Mouse (Mus musculus) embryo, embryonic 10 days (tissue): ENCODE measurements around the gene Slc6a20b.
A peak's percentile ranks its signal among the peaks of the same experiment; 100 is the strongest.
"Not testable (repeated sequence)": the region's sequence is repeated elsewhere in the genome, so short reads cannot be mapped to it uniquely, and the experiment has no call there.

Source experiments
- DNase-seq: peaks from one replicate; pipeline ENCODE4 v3.0.0-alpha.2; 2015; ENCODE audit warnings: low spot score

Gene Slc6a20b

DNA sequence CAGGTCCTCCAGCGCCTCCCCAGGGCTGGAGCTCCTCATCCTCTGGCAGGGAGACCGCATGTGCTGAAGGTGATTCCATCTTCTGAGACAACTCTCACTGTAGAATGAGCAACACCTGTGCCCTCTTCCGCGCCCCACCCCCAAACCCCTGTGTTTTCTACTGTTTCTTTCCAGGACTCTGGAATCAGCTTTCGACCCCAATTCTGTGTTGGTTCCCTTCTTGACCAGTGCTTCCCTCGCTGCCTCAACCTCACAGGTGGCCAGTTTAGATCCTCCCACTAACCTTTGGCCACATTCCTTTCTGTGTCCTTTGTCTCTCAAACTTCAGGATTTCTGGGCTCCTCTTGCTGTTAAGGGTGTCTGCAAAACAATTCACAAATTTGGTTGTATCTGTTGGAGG, at the start of gene Slc6a20b:
Gene Slc6a20b (minus strand): TSS at position 285 of the 400 bp plus-strand sequence.
- no peak for DNase-seq

DNA sequence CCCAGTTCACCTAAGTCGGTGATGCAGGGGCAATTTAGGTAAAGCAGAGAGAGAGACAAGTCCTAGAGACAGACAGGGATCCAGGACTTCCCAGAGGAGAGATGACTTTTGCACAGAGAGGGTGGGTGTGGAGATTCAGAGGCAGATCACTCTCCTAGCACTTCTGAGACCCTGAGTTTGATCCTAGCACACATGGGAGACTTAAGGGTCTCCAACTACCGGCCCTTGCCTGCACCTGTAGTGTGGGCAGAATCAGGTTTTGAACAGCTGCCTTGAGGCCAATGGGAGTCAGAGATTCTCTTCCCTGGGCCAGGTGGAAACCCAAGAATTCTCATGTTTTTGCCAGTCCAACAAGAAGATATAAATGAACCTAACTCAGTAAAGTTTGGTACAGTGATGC, 46.8 kb upstream of the Slc6a20b start:
- DNase-seq = no peak

DNA sequence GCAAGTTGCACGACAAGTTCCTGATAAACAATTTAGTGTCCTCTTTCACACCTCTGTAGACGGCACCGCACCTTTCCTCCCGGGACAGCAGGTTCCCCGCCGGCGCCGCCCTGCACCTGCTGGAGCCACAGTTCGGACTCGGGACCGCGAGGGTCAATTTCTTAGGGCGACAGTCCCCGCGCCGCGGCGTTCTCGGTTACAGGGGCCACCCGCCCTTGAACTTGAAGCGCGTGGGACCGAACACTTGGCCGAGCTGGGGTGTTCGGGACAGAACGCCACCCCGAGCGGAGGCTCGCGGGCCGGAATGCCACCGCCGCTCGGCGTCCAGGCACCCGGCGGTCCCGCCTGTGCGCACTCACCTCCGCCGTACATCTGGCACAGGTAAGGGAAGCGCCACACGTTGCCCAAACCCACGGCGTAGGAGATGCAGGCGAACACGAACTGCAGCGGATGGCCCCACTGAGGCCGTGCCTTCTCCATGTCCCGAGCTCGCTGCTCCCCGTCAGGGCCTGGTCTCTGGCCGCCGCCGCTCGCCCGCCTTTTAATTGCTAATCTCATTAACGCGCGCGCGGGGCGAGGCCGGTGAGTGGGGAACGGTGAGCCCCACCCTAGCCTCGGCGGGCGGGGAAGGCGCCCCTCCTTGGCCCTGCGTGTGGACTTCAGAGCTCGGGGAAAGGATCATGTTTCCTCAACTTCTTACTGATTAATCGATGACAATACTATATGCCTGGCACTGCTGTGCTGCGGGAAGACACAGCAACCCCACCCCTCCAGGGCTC, 46.2 kb upstream of the Slc6a20b start, which contains the start of the genes Ccr9 and Slc6a20a:
Gene Ccr9 (plus strand): TSS at position 113 of the 779 bp plus-strand sequence.
Gene Slc6a20a (minus strand): TSS at position 559 of the 779 bp plus-strand sequence.
- peak; percentile 36 for DNase-seq

DNA sequence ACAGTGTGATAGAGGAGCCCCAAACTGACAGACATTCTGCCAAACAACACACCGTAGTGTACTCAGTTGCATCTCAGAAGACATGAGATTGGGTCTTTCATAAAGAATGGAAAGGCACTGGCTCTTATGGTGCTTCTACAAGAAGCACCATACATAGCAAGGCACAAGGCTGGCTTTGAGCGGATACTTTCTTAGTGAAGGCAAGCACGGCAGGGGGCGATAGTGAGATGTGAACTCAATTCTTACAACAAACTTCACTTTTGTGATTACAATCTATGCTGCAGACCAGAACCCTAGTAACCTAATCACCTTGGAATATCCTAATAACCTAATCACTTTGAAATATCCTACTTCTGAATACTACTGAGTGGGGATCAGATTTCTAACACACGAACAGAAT, 33.3 kb upstream of the Slc6a20b start:
- DNase-seq = peak; percentile 69

DNA sequence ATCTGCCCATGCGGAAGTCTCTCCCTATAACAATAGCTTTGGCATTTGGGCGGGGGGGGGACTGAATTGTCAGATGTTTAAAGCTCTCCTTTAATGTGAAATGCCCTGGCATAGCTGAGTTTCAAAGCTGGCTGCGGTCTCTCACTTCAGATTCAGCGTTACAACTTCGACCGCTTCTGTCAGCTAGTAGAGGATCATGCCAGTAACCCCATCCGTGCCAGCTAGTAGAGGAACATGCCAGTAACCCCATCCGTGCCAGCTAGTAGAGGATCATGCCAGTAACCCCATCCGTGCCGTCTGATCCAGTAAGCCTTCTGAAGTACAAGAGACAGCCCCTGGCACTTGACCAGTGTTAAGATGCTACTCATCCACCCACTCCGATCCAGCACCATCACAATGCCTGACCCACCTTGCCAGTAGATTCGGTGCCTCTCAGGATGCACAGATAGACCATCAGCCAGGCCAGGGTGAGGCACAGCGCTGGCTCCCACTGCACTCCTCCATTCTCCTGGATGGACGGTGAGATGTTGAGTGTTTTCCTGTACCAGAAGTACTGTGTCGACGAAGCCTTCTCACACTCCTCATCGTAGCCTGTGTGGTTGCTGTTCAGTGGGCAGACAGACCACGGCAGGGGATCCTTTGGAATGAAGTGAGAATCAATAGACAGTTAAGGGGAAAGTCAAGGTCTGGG, 27.8 kb upstream of the Slc6a20b start:
- DNase-seq = not testable (repeated sequence)

DNA sequence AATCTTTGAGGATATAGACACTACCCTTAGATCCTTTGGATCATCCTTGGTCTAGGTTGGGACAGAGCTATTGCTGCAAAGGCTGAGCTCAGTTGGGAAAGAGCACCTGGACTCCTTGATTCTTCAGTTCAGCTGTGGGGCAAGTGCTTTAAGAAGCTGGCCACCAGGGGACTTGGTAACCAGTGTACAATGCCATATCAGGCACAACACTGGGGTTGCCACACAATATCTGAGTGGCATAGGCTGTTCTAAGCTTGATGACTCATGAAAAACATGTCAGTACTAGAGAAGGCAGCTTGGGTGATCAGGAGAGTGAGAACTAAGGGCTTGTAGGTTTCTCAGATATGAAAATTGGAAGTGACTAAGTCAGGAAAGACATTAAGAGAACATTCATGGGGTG, 26.6 kb upstream of the Slc6a20b start:
- no peak for DNase-seq

DNA sequence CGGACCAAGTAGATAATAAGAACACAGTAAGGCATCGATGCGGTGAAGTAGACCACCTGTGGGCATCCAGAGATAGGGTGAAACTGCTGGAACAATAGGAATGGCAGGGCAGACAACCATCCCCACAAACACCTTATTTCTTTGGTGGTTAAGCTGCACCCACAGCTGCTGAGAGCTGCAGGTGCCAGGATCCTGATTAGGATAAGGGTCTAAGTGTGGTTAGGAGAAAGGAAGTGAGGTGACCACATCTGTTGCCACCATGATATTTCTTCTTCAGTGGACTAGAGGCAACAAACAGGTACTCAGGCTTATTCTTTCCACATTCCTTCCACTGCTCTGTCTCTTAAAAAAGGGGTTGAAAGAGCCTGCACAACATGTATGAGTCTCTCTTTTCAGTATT, 25.1 kb upstream of the Slc6a20b start:
- DNase-seq = no peak

DNA sequence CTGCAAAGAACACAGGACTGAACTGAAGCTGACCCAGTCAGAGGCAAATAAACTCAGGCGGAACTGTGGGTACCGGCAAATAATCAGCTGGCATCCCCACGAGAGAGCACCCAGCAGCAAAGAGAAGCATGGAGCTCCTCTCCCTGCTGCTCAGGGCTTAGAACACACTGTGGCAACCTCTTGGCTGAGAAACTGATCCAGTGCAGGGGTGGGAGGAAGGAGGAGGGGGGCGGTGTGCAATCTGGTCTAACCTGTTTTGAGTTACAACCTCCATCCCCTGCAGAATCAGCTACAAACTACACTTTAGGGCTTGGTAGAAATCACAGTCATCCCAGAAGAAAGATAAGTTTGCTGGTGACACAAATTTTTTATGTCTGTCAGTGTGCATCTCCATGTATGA, 19.0 kb upstream of the Slc6a20b start:
- peak; percentile 8 for DNase-seq

DNA sequence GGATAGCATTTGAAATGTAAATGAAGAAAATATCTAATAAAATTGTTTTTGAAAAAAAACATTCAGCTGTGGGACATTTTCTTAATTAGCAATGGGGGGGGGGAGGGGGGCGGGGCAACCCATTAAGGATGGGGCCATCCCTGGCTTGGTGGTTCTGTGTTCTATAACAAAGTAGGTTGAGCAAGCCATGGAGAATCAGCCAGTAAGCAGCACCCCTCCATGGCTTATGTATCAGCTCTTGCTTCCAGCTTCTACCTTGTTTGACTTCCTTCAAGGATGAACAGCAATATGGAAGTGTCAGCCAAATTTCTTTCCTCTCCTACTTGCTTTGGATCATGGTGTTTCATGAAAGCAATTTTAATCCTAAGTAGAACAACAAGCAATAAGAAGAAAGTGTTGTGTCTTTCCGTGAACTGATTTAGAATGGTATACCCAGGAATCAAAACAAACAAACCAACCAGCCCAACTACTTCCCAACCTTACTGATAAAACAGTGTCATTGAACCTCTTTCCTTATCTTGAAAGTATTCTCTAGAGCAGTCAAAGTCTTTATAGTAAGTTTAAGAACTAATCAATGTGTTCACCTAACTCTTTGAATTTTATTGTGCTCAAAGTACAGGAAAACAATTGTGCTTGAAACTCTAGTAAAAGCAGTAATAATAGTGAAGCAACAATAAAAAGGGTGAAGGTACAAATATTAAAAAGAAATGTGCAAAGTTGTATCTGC, 17.6 kb upstream of the Slc6a20b start:
- DNase-seq = no peak

DNA sequence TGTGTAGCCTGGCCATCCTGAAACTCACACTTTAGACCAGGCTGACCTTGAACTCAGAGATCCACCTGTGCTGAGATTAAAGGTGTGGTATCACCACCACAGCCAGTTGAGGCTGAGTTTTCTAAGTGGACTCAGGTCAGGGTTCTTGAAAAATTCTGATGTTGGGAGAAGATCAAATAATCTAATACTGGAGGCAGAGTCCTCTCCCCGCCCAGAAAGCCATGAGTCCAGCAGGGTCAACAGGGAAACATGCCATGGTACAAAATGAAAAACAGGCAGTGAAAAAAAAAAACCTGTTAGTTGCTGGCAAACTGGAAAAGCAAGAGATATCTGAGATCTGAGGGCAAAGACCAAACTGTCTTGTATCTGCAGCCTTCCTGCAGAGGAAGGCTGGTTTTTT, 7.7 kb upstream of the Slc6a20b start:
- DNase-seq = no peak

DNA sequence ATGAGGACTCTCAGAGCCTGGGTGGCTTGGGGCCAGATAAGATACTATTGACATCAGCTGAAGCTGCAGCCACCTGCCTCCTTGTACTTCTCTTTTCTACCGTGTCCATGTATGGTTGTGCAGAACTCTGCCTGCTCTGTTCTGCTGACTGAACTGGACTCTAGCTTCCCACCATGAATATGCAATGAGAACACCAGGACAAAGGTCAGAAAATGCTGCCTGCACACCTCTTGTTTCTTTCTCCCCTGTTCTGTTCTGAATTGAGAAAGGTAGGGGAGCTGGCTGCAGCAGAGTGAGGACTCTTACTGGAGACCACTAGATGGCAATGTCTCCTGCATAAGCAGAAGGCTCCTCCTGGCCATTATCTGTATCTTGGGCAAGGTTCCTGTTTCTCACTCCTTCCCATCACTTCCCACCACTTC, 6.3 kb upstream of the Slc6a20b start:
- DNase-seq = peak; percentile 59

DNA sequence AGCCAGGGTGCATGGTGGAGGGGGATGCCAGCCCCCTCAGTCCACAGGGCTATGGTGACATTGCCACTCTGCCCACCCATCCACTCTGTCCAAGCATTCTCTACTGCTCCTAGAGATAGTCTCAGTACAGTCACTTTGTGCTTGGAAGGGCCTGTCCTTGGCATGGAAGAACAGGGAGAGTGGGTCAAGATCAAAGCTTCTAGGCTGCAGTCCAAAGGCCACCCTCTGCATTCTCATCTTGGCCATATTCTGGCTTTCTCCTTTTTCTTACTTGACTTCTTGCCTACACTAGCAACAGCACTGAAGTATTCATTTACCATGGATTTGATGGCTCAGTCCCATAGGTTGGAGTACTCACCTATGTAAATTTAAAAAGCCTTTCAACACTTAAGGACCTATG, 5.9 kb upstream of the Slc6a20b start:
- no peak for DNase-seq

DNA sequence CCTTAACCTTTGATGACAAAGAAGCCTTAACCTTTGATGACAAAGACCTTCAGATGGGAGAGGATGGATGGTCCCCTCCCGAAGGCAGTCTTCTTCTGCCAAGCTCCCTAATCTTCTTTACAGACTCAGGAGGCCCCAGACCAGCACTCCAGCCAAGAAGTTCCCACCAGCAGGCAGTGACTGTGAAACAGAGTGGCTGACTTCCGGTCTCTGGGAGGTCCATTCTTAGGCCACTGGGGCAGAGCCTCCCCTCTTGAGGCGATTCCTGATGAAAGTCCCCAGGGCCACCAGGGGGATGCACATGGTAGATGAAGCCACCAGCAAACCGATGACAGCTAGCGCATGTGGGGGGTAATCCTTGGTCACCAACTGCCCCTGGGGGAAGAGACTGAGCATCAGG, 4.4 kb upstream of the Slc6a20b start:
- DNase-seq = no peak

DNA sequence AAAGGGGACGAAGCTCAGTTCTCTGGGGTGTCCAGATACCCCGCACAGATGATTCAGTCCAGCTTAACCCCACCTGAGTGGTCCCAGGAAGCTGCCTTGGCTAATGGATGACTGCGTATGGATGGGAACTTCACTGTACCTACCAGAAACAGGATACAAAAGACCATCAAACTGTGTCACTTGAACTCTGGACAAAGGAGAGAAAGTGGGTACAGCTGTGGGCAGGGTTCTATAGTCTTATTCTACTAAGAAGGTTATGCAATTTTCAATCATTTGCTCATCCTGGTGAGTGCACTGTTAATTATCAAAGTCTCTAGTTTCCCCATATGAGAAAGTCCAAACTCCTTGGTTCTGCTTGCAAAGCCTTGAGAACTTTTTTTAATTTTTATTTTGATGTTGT, 628 bp upstream of the Slc6a20b start:
- DNase-seq = no peak

DNA sequence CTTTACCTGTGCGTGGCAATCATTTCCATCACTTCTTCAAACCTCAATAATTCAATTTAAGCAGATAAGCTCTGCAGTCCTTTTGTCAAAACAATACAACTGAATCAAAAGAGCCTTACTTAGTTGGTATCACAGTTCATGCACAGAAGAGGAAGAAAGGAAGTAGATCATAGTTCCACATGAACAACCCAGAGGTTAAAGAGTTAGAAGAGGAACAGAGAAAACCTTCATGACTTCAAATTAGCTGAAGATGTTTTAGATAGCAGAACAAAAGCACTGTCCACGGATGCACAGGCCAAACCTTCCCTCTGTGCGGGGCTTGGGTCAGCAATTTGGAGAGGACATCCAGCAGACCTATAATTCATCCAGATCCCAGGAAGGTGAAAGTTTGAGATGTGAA, 699 bp downstream of the Slc6a20b start:
- DNase-seq = no peak

DNA sequence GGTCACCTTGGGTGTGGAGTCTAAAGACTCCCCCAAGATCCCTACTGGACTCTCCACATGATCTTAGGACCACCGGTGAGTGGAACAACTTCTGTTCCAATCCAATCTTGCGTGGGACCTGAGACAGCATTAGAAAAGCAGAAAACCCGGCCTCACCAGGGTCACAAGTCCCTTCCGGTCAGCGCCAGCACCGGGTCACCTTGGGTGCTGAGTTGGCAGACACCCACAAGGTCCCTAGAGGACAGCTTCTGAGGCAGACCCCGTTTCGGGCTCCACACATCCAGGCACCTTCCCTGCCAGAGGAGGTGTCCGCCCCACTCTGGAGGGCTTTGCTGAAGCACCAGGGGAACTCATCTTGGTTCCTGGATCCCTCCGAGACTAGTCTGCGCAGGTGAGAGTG, 6.5 kb downstream of the Slc6a20b start:
- no peak for DNase-seq

DNA sequence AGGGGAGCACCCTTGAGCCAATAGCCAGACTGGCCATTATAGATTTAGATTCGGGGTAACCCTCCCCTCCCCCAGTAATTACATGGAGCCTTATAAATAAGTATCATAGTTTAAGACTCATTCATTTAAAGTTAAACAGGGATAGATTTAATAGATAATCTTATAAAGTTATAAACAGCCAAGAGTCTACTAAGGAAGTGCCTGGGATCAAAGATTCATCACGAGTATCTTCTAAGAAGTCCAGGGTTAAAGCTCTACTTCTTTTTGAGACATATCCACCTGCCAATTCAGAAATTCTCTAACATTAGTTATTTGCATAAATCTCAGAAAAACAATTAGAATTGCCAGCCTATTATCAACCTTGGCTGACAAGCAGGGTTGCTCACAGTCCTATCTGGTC, 7.6 kb downstream of the Slc6a20b start:
- DNase-seq = no peak

DNA sequence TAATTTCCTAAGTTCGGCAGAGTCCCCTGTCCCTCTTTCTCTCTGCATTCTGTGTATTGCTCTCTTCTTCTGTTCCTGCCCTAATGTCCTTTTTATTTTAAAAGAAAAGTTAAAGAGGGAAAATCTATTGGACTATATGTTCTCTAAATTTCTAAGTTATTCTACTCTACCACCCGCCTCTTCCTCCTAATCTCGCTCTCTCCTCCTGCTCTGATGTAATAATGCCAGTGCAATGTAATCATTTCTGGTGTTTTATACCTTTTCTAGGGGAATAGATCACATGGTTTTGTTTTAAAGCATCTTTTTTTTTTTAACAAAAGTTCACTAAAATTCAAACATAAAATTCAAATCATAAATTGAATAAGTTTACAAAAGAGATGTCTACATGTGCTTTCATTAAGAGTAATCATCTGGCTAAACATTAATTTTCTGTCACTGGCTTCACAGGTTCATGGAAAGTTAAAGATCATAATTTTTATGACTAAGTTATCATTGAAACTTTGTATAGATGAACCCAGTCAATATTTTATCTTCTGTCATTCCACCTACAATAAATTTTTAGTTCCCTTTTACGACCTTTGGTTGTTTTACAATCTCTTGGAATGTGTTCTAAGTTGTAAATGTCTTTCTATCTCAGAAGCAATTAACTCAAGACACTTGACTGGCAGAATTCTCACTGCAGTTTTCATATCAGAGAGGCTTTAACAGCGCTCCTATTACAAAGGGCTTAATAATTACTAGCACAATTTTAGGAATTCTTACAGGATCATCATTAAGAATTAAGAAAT, 11.9 kb downstream of the Slc6a20b start:
- no peak for DNase-seq

DNA sequence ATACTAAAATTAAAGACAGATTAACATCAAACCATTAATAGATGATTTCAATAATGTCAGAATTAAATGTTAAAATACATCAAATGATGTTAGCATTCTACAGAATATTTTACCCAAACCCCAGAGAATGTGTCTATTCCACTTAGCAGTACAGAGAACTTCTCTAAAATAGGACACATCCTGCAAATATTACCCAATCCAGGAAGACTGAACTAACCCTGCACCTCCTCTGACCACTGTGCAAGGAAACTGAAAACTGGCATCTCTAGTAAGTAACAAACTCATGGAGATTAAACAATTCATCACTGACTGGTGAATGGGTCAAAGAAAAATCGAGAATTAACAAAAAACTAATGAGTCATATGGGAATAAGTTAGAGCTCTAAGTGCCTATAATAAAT, 30.8 kb downstream of the Slc6a20b start:
- DNase-seq = no peak

DNA sequence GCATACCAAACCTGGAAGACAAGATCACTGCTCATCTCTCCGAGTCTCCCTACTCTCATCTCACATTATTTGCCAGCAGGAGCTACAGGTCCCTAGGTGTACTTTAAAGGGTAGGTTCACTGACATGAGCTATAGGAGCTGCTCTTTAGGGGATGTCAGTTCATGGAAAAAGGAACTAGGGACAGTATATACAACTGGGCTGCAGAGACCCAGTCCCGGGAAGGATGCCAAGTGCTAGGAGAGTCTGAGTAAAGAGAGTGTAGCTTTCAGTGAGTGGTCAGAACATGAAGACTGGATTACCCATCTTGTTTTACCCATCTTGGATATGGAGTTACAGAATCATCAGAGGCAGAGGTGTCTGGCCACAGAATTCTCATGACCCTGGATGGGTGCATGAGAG, 35.0 kb downstream of the Slc6a20b start:
- DNase-seq = no peak

DNA sequence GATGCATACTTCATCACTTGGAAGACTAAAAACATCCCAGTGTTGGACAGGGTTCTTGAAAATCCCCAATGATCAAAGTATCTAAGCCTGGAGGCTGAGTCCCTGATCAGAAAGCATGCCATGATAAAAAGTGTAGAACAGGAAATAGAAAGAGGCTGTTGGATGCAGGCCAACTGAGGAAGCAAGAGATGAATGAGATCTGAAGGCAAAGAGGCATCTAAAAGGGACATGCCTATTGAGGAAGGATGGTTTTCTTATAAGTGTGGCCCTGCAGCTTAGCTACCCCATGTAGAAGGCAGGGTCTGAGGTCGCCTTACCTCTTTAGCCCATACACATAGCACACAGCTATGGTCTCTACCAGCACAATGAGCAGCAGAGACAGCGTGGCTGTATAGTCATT, 35.5 kb downstream of the Slc6a20b start:
- DNase-seq = no peak

DNA sequence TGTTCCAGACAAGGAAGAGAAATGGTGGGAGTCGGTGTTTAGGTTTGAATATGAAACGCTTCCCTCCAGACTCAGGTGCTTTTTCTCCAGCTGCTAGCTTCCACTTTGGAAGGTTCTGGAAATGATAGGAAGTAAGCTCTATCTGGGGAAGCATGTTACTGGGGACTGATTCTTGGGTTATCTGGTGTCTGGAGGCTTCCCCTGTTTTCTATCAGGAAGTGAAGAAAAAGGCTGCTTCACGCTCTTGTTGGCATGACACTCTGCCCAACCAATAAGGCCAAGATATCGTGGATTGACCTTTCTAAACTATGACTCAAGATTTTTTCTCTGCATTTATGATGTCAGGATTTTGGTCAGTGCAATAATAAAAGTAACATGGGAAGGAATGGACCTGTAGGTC, 37.2 kb downstream of the Slc6a20b start:
- DNase-seq = no peak
